Mouse (Mus musculus): ENCODE measurements around the gene Gdf15. TPM values are rescaled to one million over a fixed set of nuclear protein-coding genes. Genes with fewer than 3 reads are reported as not detected.
A peak's percentile ranks its signal among the peaks of the same experiment; 100 is the strongest.

Gdf15 gene
- polyA plus RNA-seq, 1 experiment from 2014 or later: 1.9 TPM

DNA sequence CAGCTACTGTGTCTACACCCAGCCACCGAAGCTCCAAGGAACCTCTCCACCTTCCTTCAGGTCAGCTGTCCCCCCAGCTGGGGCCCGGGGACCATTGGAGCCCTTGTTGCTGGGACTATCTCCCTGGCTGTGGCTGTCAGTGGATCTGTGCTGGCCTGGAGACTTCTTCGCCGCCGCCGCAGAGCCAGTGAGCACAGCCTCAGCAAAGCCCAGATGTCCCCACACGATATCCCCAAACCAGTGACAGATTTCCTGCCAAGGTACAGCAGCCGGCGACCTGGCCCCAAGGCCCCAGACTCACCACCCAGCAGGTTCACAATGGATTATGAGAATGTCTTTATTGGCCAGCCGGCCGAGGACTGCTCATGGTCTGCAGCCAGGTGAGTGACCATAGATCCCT is 14.3 kb downstream of the Gdf15 start:
- Histone ChIP-seq H3K36me3 (ENCODE audit: control insufficient read depth, insufficient read depth) (no peaks in the 10 kb centered on the region), H3K27me3 (replicated peaks; ENCODE audit: control insufficient read depth, insufficient read depth, low read length) (no peaks in the 10 kb centered on the region), H3K4me3 (ENCODE audit: low read depth, low read length) (no peak overlapping the region), H3K4me1 (replicated peaks; ENCODE audit: control insufficient read depth, insufficient read depth, low read length) (no peaks in the 10 kb centered on the region), H3K4me2 (replicated peaks; ENCODE audit: low read depth) (no peak overlapping the region; the same call in 1 of the 2 replicates), H3K9me3 (ENCODE audit: control insufficient read depth) (no peaks in the 10 kb centered on the region), H3K27ac (ENCODE audit: low read depth, low read length) (no peak overlapping the region), H3K9ac (ENCODE audit: low read depth, low read length) (no peak overlapping the region)
- 82% methylated on average over 11 of the region's 11 CpGs for WGBS
- no peak for TF ChIP-seq CTCF (IDR thresholded peaks at IDR 0.05; ENCODE audit: low read depth)
- ATAC-seq: no peak

- H3K9me3 ChIP-seq (ENCODE audit: control insufficient read depth): no peaks in the 10 kb centered on the region
- H3K4me1 ChIP-seq (replicated peaks; ENCODE audit: control insufficient read depth, insufficient read depth, low read length): no peaks in the 10 kb centered on the region
- H3K4me3 ChIP-seq (ENCODE audit: low read depth, low read length): no peak overlapping the region
- 0 out of 2 replicates have a peak overlapping the region, but pooled peaks have one; percentile 4 for H3K4me2 ChIP-seq (replicated peaks; ENCODE audit: low read depth)
- ATAC-seq: no peak
- TF ChIP-seq CTCF (IDR thresholded peaks at IDR 0.05; ENCODE audit: low read depth): no peak
- no peaks in the 10 kb centered on the region for H3K27me3 ChIP-seq (replicated peaks; ENCODE audit: control insufficient read depth, insufficient read depth, low read length)
- no peak overlapping the region for H3K9ac ChIP-seq (ENCODE audit: low read depth, low read length)
- 61% methylated on average over 11 of the region's 11 CpGs for WGBS
- H3K36me3 ChIP-seq (ENCODE audit: control insufficient read depth, insufficient read depth): no peaks in the 10 kb centered on the region
- no peak overlapping the region for H3K27ac ChIP-seq (ENCODE audit: low read depth, low read length)
Observed at GRCm38 (mm10) chr8:70616645-70617044, 15.6 kb downstream of the Gdf15 start.

DNA sequence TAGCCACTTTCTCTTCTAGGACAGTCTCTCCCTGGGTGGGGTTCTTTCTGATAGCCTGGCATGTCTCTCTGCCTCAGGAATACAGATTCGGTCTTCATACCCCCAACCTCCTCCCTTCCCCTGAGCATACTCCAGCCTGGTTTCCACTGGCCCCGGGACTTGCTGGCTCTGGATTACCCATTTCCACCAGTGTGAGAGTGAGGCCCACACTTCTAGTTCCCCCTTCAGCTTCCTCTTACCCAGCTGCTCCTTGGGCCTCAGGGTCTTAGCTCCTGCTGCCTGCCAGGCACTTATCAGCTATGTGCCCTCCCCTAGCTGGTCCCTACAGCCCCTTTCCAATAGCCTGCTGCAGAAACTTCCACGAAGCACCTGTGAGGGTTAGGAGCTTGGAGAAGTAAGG is 16.4 kb downstream of the Gdf15 start, which contains the start of gene Lrrc25:
Lrrc25 (plus strand) TSS at position 262 of the 400 bp plus-strand sequence.
- 78% methylated on average over 3 of the region's 3 CpGs for WGBS
- TF ChIP-seq CTCF (IDR thresholded peaks at IDR 0.05; ENCODE audit: low read depth): no peak
- ATAC-seq: no peak
- H3K27me3 ChIP-seq (replicated peaks; ENCODE audit: control insufficient read depth, insufficient read depth, low read length): no peaks in the 10 kb centered on the region
- H3K27ac ChIP-seq (ENCODE audit: low read depth, low read length): no peak within 1 kb of the TSS
- no peak within 1 kb of the TSS for H3K4me3 ChIP-seq (ENCODE audit: low read depth, low read length)
- H3K9me3 ChIP-seq (ENCODE audit: control insufficient read depth): no peaks in the 10 kb centered on the region
- no peaks in the 10 kb centered on the region for H3K4me1 ChIP-seq (replicated peaks; ENCODE audit: control insufficient read depth, insufficient read depth, low read length)
- H3K4me2 ChIP-seq (replicated peaks; ENCODE audit: low read depth): 0 out of 2 replicates have a peak within 1 kb of the TSS, but pooled peaks have one; percentile 4
- H3K36me3 ChIP-seq (ENCODE audit: control insufficient read depth, insufficient read depth): no peaks in the 10 kb centered on the region
- H3K9ac ChIP-seq (ENCODE audit: low read depth, low read length): no peak within 1 kb of the TSS

GRCm38 (mm10) chr8:70615281-70615680 is 17.0 kb downstream of the Gdf15 start:
- no peak for TF ChIP-seq CTCF (IDR thresholded peaks at IDR 0.05; ENCODE audit: low read depth)
- no peak overlapping the region for H3K4me2 ChIP-seq (replicated peaks; ENCODE audit: low read depth)
- H3K9ac ChIP-seq (ENCODE audit: low read depth, low read length): no peak overlapping the region
- WGBS: 79% methylated on average over 8 of the region's 8 CpGs
- ATAC-seq: no peak
- no peaks in the 10 kb centered on the region for H3K36me3 ChIP-seq (ENCODE audit: control insufficient read depth, insufficient read depth)
- H3K4me1 ChIP-seq (replicated peaks; ENCODE audit: control insufficient read depth, insufficient read depth, low read length): 0 out of 2 replicates have a peak, but pooled peaks cover 3% of the 10 kb centered on the region
- H3K27me3 ChIP-seq (replicated peaks; ENCODE audit: control insufficient read depth, insufficient read depth, low read length): no peaks in the 10 kb centered on the region
- no peak overlapping the region for H3K27ac ChIP-seq (ENCODE audit: low read depth, low read length)
- no peak overlapping the region for H3K4me3 ChIP-seq (ENCODE audit: low read depth, low read length)
- H3K9me3 ChIP-seq (ENCODE audit: control insufficient read depth): no peaks in the 10 kb centered on the region

- no peaks in the 10 kb centered on the region for H3K36me3 ChIP-seq (ENCODE audit: control insufficient read depth, insufficient read depth)
- no peaks in the 10 kb centered on the region for H3K27me3 ChIP-seq (replicated peaks; ENCODE audit: control insufficient read depth, insufficient read depth, low read length)
- H3K4me3 ChIP-seq (ENCODE audit: low read depth, low read length): no peak overlapping the region
- no peak overlapping the region for H3K27ac ChIP-seq (ENCODE audit: low read depth, low read length)
- 0 out of 2 replicates have a peak, but pooled peaks cover 3% of the 10 kb centered on the region for H3K4me1 ChIP-seq (replicated peaks; ENCODE audit: control insufficient read depth, insufficient read depth, low read length)
- 69% methylated on average over 5 of the region's 5 CpGs for WGBS
- no peak overlapping the region for H3K4me2 ChIP-seq (replicated peaks; ENCODE audit: low read depth)
- H3K9ac ChIP-seq (ENCODE audit: low read depth, low read length): no peak overlapping the region
- no peak for ATAC-seq
- no peak for TF ChIP-seq CTCF (IDR thresholded peaks at IDR 0.05; ENCODE audit: low read depth)
- no peaks in the 10 kb centered on the region for H3K9me3 ChIP-seq (ENCODE audit: control insufficient read depth)
Observed at GRCm38 (mm10) chr8:70614469-70614868, 17.8 kb downstream of the Gdf15 start.

- H3K4me2 ChIP-seq (replicated peaks; ENCODE audit: low read depth): no peak overlapping the region
- no peak overlapping the region for H3K4me3 ChIP-seq (ENCODE audit: low read depth, low read length)
- H3K9me3 ChIP-seq (ENCODE audit: control insufficient read depth): no peaks in the 10 kb centered on the region
- H3K36me3 ChIP-seq (ENCODE audit: control insufficient read depth, insufficient read depth): no peaks in the 10 kb centered on the region
- H3K27me3 ChIP-seq (replicated peaks; ENCODE audit: control insufficient read depth, insufficient read depth, low read length): no peaks in the 10 kb centered on the region
- TF ChIP-seq CTCF (IDR thresholded peaks at IDR 0.05; ENCODE audit: low read depth): no peak
- WGBS: 8% methylated on average over 1 of the region's 1 CpGs
- no peak overlapping the region for H3K27ac ChIP-seq (ENCODE audit: low read depth, low read length)
- H3K9ac ChIP-seq (ENCODE audit: low read depth, low read length): no peak overlapping the region
- ATAC-seq: no peak
- H3K4me1 ChIP-seq (replicated peaks; ENCODE audit: control insufficient read depth, insufficient read depth, low read length): 0 out of 2 replicates have a peak, but pooled peaks cover 9% of the 10 kb centered on the region
Observed at GRCm38 (mm10) chr8:70613763-70614162, 18.5 kb downstream of the Gdf15 start.
